Mouse (Mus musculus) midbrain, embryonic 15.5 days (tissue): ENCODE data around the gene Cryge. TPM values are rescaled to one million over a fixed set of nuclear protein-coding genes. Genes with fewer than 3 reads are reported as not detected.

Experiments
- ATAC-seq: fragments of 200-750 bp; cut with Nextera tagmentation; replicated peaks from 2 replicates; pipeline ENCODE4 v1.8.0; 2017; ENCODE audit warnings: moderate TSS enrichment
- H3K27ac ChIP-seq: fragments of 300-500 bp; sonication (generic); 2 replicates; pipeline ENCODE4 v1.5.1; 2015; ENCODE audit warnings: mild to moderate bottlenecking, inconsistent platforms
- H3K27me3 ChIP-seq: fragments of 300-500 bp; sonication (generic); replicated peaks from 2 replicates; pipeline ENCODE4 v1.6.1; 2015; ENCODE audit warnings: inconsistent platforms
- H3K36me3 ChIP-seq: fragments of 300-500 bp; sonication (generic); replicated peaks from 2 replicates; pipeline ENCODE4 v1.6.1; 2015; ENCODE audit warnings: inconsistent platforms
- H3K4me1 ChIP-seq: fragments of 300-500 bp; sonication (generic); 2 replicates; pipeline ENCODE4 v1.6.1; 2015; ENCODE audit warnings: inconsistent platforms
- H3K4me2 ChIP-seq: fragments of 300-500 bp; sonication (generic); 2 replicates; pipeline ENCODE4 v1.6.1; 2015; ENCODE audit warnings: inconsistent platforms, mild to moderate bottlenecking, moderate library complexity
- H3K4me3 ChIP-seq: fragments of 300-500 bp; sonication (generic); 2 replicates; pipeline ENCODE4 v1.5.1; 2015; ENCODE audit warnings: mild to moderate bottlenecking, inconsistent platforms
- H3K9ac ChIP-seq: fragments of 300-500 bp; sonication (generic); 2 replicates; pipeline ENCODE4 v1.6.1; 2015; ENCODE audit warnings: mild to moderate bottlenecking, inconsistent platforms
- H3K9me3 ChIP-seq: fragments of 300-500 bp; sonication (generic); 2 replicates; pipeline ENCODE4 v1.6.1; 2016; ENCODE audit warnings: inconsistent platforms
- WGBS: fragments of 180-500 bp; shearing (Covaris S2); methylation state at CpG from one replicate; pipeline ENCODE4 v1.1.7; 2015; ENCODE audit warnings: mixed read lengths; 5-methylcytosine and 5-hydroxymethylcytosine counted together
- polyA plus RNA-seq: library from polyadenylated mRNA; unstranded; fragments of >200 nt; fragmentation: Nextera tagmentation; extraction: Ambion mirVana; gene quantifications from 2 replicates; pipeline ENCODE4 v1.2.1, GENCODE M21; 2015

Gene Cryge
- polyA plus RNA-seq, 1 experiment from 2014 or later = not detected

- no peak for ATAC-seq
- no peaks in the 10 kb centered on the region for H3K4me1 ChIP-seq
- H3K27ac ChIP-seq = no peak overlapping the region
- H3K4me3 ChIP-seq = no peak overlapping the region
- H3K27me3 ChIP-seq = no peaks in the 10 kb centered on the region
- no peaks in the 10 kb centered on the region for H3K9me3 ChIP-seq
- H3K4me2 ChIP-seq = no peak overlapping the region
- no peak overlapping the region for H3K9ac ChIP-seq
- no peaks in the 10 kb centered on the region for H3K36me3 ChIP-seq
- 51% methylated on average over 12 of the region's 12 CpGs for WGBS
Measured at GRCm38 (mm10) chr1:65048781-65049180, 2.2 kb downstream of the Cryge start.

- no peaks in the 10 kb centered on the region for H3K27me3 ChIP-seq
- H3K9me3 ChIP-seq = no peaks in the 10 kb centered on the region
- no peak overlapping the region for H3K27ac ChIP-seq
- H3K9ac ChIP-seq = no peak overlapping the region
- H3K36me3 ChIP-seq = no peaks in the 10 kb centered on the region
- ATAC-seq = no peak
- WGBS = 40% methylated on average over 8 of the region's 8 CpGs
- H3K4me1 ChIP-seq = no peaks in the 10 kb centered on the region
- H3K4me2 ChIP-seq = no peak overlapping the region
- no peak overlapping the region for H3K4me3 ChIP-seq
Measured at GRCm38 (mm10) chr1:65046401-65047109, 4.4 kb downstream of the Cryge start.

DNA sequence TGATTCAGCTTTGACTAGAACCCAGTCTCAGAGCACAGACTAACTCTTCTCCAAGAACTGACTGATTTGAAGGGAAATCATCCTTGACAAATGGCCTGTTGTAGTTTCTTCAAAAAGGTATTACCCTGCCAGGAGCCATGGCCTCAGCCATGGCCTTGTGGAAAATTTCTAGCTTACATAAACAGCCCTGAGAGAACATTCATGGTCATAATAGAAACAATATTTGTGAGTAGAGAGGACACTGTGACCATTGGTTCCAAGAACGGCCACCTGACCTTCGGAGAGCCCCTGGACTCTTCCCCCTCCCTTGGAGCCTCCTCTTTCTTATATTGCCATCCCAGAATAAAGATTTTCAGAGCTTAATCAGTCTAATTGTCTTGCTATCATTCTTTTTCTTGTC lies 7.5 kb downstream of the Cryge start:
- ATAC-seq = no peak
- WGBS = 82% methylated on average over 2 of the region's 2 CpGs
- H3K27me3 ChIP-seq = no peaks in the 10 kb centered on the region

DNA sequence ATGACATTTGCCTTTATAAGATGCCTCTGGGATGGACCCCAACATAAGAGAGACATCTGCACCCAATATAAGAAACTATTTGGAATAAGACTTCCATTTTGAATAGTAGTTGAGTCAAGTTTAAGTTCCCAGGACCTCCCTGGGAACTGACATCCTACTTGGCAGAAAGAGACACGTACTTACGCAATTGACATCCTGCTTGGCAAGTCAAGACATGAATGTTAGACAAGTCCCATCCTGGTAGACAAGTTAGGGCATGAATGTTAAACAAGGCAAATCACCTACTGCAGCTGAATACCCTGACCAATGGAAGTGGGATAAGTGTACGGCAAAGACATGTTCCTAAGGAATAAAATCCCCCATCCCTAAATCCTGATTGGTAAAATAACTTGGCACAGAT lies 9.1 kb downstream of the Cryge start:
- H3K4me3 ChIP-seq = no peak overlapping the region
- WGBS = 95% methylated on average over 3 of the region's 3 CpGs
- H3K9me3 ChIP-seq = no peaks in the 10 kb centered on the region
- H3K4me2 ChIP-seq = no peak overlapping the region
- H3K27me3 ChIP-seq = no peaks in the 10 kb centered on the region
- H3K36me3 ChIP-seq = no peaks in the 10 kb centered on the region
- no peak for ATAC-seq
- H3K4me1 ChIP-seq = no peaks in the 10 kb centered on the region
- no peak overlapping the region for H3K27ac ChIP-seq
- no peak overlapping the region for H3K9ac ChIP-seq

More for the DNA sequence above, 7.5 kb downstream of the Cryge start:
- Histone ChIP-seq H3K4me1 (no peaks in the 10 kb centered on the region), H3K9me3 (no peaks in the 10 kb centered on the region), H3K27ac (no peak overlapping the region), H3K4me3 (no peak overlapping the region), H3K9ac (no peak overlapping the region), H3K36me3 (no peaks in the 10 kb centered on the region), H3K4me2 (no peak overlapping the region)

GRCm38 (mm10) chr1:65040806-65041205 lies 10.1 kb downstream of the Cryge start:
- Histone ChIP-seq H3K4me1 (no peaks in the 10 kb centered on the region), H3K4me3 (no peak overlapping the region), H3K27me3 (no peaks in the 10 kb centered on the region), H3K9me3 (no peaks in the 10 kb centered on the region), H3K27ac (no peak overlapping the region), H3K9ac (no peak overlapping the region), H3K4me2 (no peak overlapping the region), H3K36me3 (no peaks in the 10 kb centered on the region)
- 80% methylated on average over 6 of the region's 6 CpGs for WGBS
- ATAC-seq = no peak

- Histone ChIP-seq H3K9ac (no peak overlapping the region), H3K27ac (no peak overlapping the region), H3K9me3 (no peaks in the 10 kb centered on the region), H3K4me3 (no peak overlapping the region), H3K4me1 (no peaks in the 10 kb centered on the region), H3K36me3 (no peaks in the 10 kb centered on the region), H3K4me2 (no peak overlapping the region), H3K27me3 (no peaks in the 10 kb centered on the region)
- 86% methylated on average over 3 of the region's 3 CpGs for whole genome bisulfite sequencing
- no peak for ATAC-seq
Measured at GRCm38 (mm10) chr1:65039679-65040078, 11.3 kb downstream of the Cryge start.

- no peak for ATAC-seq
- no peak overlapping the region for H3K4me3 ChIP-seq
- H3K9me3 ChIP-seq = no peaks in the 10 kb centered on the region
- no peaks in the 10 kb centered on the region for H3K27me3 ChIP-seq
- 82% methylated on average over 2 of the region's 2 CpGs for WGBS
- no peak overlapping the region for H3K27ac ChIP-seq
- H3K4me1 ChIP-seq = no peaks in the 10 kb centered on the region
- no peak overlapping the region for H3K9ac ChIP-seq
- no peaks in the 10 kb centered on the region for H3K36me3 ChIP-seq
- no peak overlapping the region for H3K4me2 ChIP-seq
Measured at GRCm38 (mm10) chr1:65037542-65037941, 13.4 kb downstream of the Cryge start.

GRCm38 (mm10) chr1:65035513-65035912 lies 15.4 kb downstream of the Cryge start:
- no peak overlapping the region for H3K27ac ChIP-seq
- no peak overlapping the region for H3K4me3 ChIP-seq
- no peaks in the 10 kb centered on the region for H3K4me1 ChIP-seq
- 26% methylated on average over 3 of the region's 3 CpGs for WGBS
- H3K9me3 ChIP-seq = no peaks in the 10 kb centered on the region
- H3K36me3 ChIP-seq = no peaks in the 10 kb centered on the region
- no peak overlapping the region for H3K4me2 ChIP-seq
- ATAC-seq = no peak
- H3K9ac ChIP-seq = no peak overlapping the region
- H3K27me3 ChIP-seq = no peaks in the 10 kb centered on the region

GRCm38 (mm10) chr1:65032641-65033040 lies 18.3 kb downstream of the Cryge start, which contains the start of gene Akr1cl:
TSS of gene Akr1cl (minus strand) at chr1:65032759.
- ATAC-seq = no peak
- H3K36me3 ChIP-seq = no peaks in the 10 kb centered on the region
- no peak within 1 kb of the TSS for H3K9ac ChIP-seq
- no peaks in the 10 kb centered on the region for H3K9me3 ChIP-seq
- no peaks in the 10 kb centered on the region for H3K4me1 ChIP-seq
- H3K27me3 ChIP-seq = no peaks in the 10 kb centered on the region
- no peak within 1 kb of the TSS for H3K4me2 ChIP-seq
- no peak within 1 kb of the TSS for H3K27ac ChIP-seq
- H3K4me3 ChIP-seq = no peak within 1 kb of the TSS

DNA sequence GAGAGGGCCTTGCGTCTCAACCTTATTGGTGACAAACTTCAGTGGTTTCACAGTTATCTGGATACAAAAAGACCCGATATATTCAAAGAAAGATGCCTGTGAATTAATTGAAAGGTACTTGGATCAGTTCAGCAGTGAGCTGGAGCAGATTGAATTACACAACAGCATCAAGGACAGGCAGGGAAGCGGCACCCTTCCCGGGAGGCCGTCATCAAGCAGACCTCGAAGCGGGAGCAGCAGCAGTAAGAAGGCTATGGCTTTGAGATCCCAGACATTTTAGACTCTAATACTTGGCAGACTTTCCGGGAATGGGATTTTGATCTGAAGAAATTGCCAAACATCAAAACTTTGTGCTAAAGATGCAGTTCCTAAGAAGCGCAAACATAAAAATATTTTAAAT lies 22.7 kb downstream of the Cryge start:
- no peaks in the 10 kb centered on the region for H3K9me3 ChIP-seq
- no peak overlapping the region for H3K4me3 ChIP-seq
- no peaks in the 10 kb centered on the region for H3K36me3 ChIP-seq
- ATAC-seq = no peak
- H3K27me3 ChIP-seq = no peaks in the 10 kb centered on the region
- H3K27ac ChIP-seq = no peak overlapping the region
- no peaks in the 10 kb centered on the region for H3K4me1 ChIP-seq
- no peak overlapping the region for H3K4me2 ChIP-seq
- H3K9ac ChIP-seq = no peak overlapping the region
- 65% methylated on average over 9 of the region's 9 CpGs for WGBS

- no peak overlapping the region for H3K4me3 ChIP-seq
- H3K36me3 ChIP-seq = no peaks in the 10 kb centered on the region
- no peak overlapping the region for H3K27ac ChIP-seq
- H3K4me2 ChIP-seq = no peak overlapping the region
- ATAC-seq = no peak
- no peaks in the 10 kb centered on the region for H3K4me1 ChIP-seq
- no peak overlapping the region for H3K9ac ChIP-seq
- H3K9me3 ChIP-seq = no peaks in the 10 kb centered on the region
- no peaks in the 10 kb centered on the region for H3K27me3 ChIP-seq
- WGBS = 84% methylated on average over 4 of the region's 4 CpGs
Measured at GRCm38 (mm10) chr1:65012726-65013125, 38.2 kb downstream of the Cryge start.

- 12% methylated on average over 9 of the region's 9 CpGs for WGBS
- no peak overlapping the region for H3K27ac ChIP-seq
- no peaks in the 10 kb centered on the region for H3K9me3 ChIP-seq
- no peak overlapping the region for H3K4me3 ChIP-seq
- no peaks in the 10 kb centered on the region for H3K27me3 ChIP-seq
- no peak overlapping the region for H3K4me2 ChIP-seq
- H3K36me3 ChIP-seq = no peaks in the 10 kb centered on the region
- H3K9ac ChIP-seq = no peak overlapping the region
- no peaks in the 10 kb centered on the region for H3K4me1 ChIP-seq
- peak; percentile 82 for ATAC-seq
Measured at GRCm38 (mm10) chr1:65010153-65010552, 40.8 kb downstream of the Cryge start.

GRCm38 (mm10) chr1:65005575-65005974 lies 45.4 kb downstream of the Cryge start:
- no peak for ATAC-seq
- Histone ChIP-seq H3K9ac (no peak overlapping the region), H3K4me2 (no peak overlapping the region), H3K36me3 (no peaks in the 10 kb centered on the region), H3K27ac (no peak overlapping the region), H3K4me3 (no peak overlapping the region), H3K9me3 (no peaks in the 10 kb centered on the region), H3K27me3 (no peaks in the 10 kb centered on the region), H3K4me1 (no peaks in the 10 kb centered on the region)
- 92% methylated on average over 6 of the region's 6 CpGs for WGBS
